In the genomic region with DNA sequence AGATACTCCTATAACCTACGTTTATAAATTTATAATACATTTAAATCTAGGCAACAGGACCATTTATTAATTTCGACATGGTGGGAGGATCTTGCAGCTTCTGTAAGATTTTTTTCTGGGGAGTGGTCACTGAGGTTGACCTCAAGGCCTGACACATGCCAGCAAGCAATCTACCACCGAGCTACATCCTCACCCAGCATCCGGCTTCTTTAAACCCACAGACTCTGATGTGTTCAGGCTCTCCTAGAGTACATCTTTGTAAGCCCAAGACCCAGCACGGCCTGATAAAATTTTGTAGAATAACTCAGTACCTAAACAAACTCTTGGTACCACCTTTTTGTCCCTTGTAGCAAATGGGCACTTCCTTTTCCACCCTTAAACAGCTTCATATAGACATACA, we compare ENCODE assay signal across 18 mouse cellular contexts. TPM values are rescaled to one million over a fixed set of nuclear protein-coding genes. Genes with fewer than 3 reads are reported as not detected.
DNase-seq lines count a peak whose midpoint lies in the region; ATAC-seq and TF ChIP-seq lines count a peak whose summit lies in the region.
"Had no signal": no experiment of that assay in that cellular context is flagged by ENCODE, and none has a peak within 500 bp of the region (broad histone marks: within the 10 kb centered on the region; RNA-seq: fewer than 3 reads in every experiment).

No protein-coding gene starts in this region.

- no peak for TF ChIP-seq CTCF in midbrain, postnatal 0 days (IDR thresholded peaks at IDR 0.05)

- H3K4me2 ChIP-seq in midbrain, postnatal 0 days (ENCODE audit: low read depth, low read length, poor library complexity, severe bottlenecking) = no peak overlapping the region
- H3K4me2 ChIP-seq in midbrain, embryonic 13.5 days (replicated peaks) = no peak overlapping the region
- H3K4me2 ChIP-seq: embryonic facial prominence, embryonic 12.5 days; heart, embryonic 13.5 days; intestine, embryonic 15.5 days had no signal

- peak overlapping the region; percentile 77; the same call in 1 of the 2 replicates for H3K27ac ChIP-seq in midbrain, postnatal 0 days (ENCODE audit: low read depth, low read length)
- no peak overlapping the region for H3K27ac ChIP-seq in midbrain, embryonic 13.5 days
- H3K27ac ChIP-seq: embryonic facial prominence, embryonic 12.5 days; heart, embryonic 13.5 days; intestine, embryonic 15.5 days had no signal

- WGBS in midbrain, postnatal 0 days = 91% methylated on average over 5 of the region's 5 CpGs
- WGBS in midbrain, embryonic 13.5 days = 90% methylated on average over 5 of the region's 5 CpGs

- no peak for DNase-seq in midbrain, postnatal 0 days (ENCODE audit: low spot score)
- peak; percentile 34 for DNase-seq in CD4-positive, CD25-positive, alpha-beta regulatory T cell, adult 2 months (ENCODE audit: low read depth, low spot score)
- DNase-seq in c-Kit-positive CD71-positive TER-119-positive erythroid progenitor cells, embryonic 14.5 days (ENCODE audit: low spot score) = no peak
- no peak for DNase-seq in ovary, postnatal 14 days (ENCODE audit: low spot score)
- DNase-seq: adrenal gland, postnatal 14 days; cerebellum, postnatal 10 days; gastrocnemius, postnatal 10 days; heart, postnatal 36 days had no signal

- no peaks in the 10 kb centered on the region for H3K36me3 ChIP-seq in midbrain, postnatal 0 days (ENCODE audit: insufficient read depth, low read length)
- no peaks in the 10 kb centered on the region for H3K36me3 ChIP-seq in midbrain, embryonic 13.5 days
- H3K36me3 ChIP-seq: forebrain, embryonic 15.5 days; intestine, embryonic 15.5 days had no signal

- H3K4me1 ChIP-seq in midbrain, postnatal 0 days (ENCODE audit: insufficient read depth, low read length) = 0 out of 2 replicates have a peak, but pooled peaks cover 4% of the 10 kb centered on the region
- H3K4me1 ChIP-seq in midbrain, embryonic 13.5 days (replicated peaks) = peaks cover 17% of the 10 kb centered on the region
- H3K4me1 ChIP-seq: heart, embryonic 13.5 days; intestine, embryonic 15.5 days had no signal

- no peaks in the 10 kb centered on the region for H3K27me3 ChIP-seq in midbrain, postnatal 0 days (ENCODE audit: insufficient read depth, low read length)
- no peaks in the 10 kb centered on the region for H3K27me3 ChIP-seq in midbrain, embryonic 13.5 days
- H3K27me3 ChIP-seq: CH12.LX; embryonic facial prominence, embryonic 12.5 days; forebrain, embryonic 15.5 days; heart, embryonic 13.5 days; intestine, embryonic 15.5 days; Patski had no signal

- H3K9me3 ChIP-seq in midbrain, postnatal 0 days (ENCODE audit: low read length) = no peaks in the 10 kb centered on the region
- no peaks in the 10 kb centered on the region for H3K9me3 ChIP-seq in midbrain, embryonic 13.5 days
- H3K9me3 ChIP-seq: forebrain, embryonic 15.5 days; heart, embryonic 13.5 days; intestine, embryonic 15.5 days had no signal

- no peak for ATAC-seq in midbrain, postnatal 0 days (ENCODE audit: low FRiP score)
- ATAC-seq in midbrain, embryonic 13.5 days = no peak
- peak; percentile 53 for ATAC-seq in common myeloid progenitor, adult 5-6 weeks (replicated peaks; ENCODE audit: low read depth, poor library complexity, severe bottlenecking)
- ATAC-seq in megakaryocyte progenitor cell, adult 5-6 weeks (replicated peaks; ENCODE audit: poor library complexity) = peak; percentile 40; the same call in 1 of the 2 replicates
- ATAC-seq: activated CD4-positive, CD25-positive, alpha-beta regulatory T cell, adult 4 months; intestine, embryonic 15.5 days; Patski had no signal

- H3K4me3 ChIP-seq in midbrain, postnatal 0 days (ENCODE audit: low read depth, low read length) = no peak overlapping the region
- H3K4me3 ChIP-seq in midbrain, embryonic 13.5 days (replicated peaks) = no peak overlapping the region
- H3K4me3 ChIP-seq: embryonic facial prominence, embryonic 12.5 days; forebrain, embryonic 15.5 days; heart, embryonic 13.5 days; intestine, embryonic 15.5 days had no signal

- H3K9ac ChIP-seq in midbrain, postnatal 0 days (replicated peaks; ENCODE audit: low read length, poor library complexity, severe bottlenecking) = no peak overlapping the region
- H3K9ac ChIP-seq in midbrain, embryonic 13.5 days (replicated peaks) = no peak overlapping the region
- H3K9ac ChIP-seq: embryonic facial prominence, embryonic 12.5 days; forebrain, embryonic 15.5 days; heart, embryonic 13.5 days; intestine, embryonic 15.5 days had no signal

RNA-seq across cellular contexts. Expression of gene Efcab11, which starts 46.7 kb away (rescaled TPM):
- 2.5 and 2.9 TPM in 2 replicates for total RNA-seq in midbrain, postnatal 0 days (2014; rRNA removed)
- 2.6 and 5.0 TPM in 2 replicates for polyA plus RNA-seq in midbrain, postnatal 0 days (2015; fragmentation: Nextera tagmentation; extraction: Ambion mirVana)
- 9.2 and 10.3 TPM in 2 replicates for polyA plus RNA-seq in midbrain, embryonic 13.5 days (2015; fragmentation: Nextera tagmentation; extraction: Ambion mirVana)
- 4.9 and 6.3 TPM in 2 replicates for total RNA-seq in common myeloid progenitor, adult 5-6 weeks (2017)
- total RNA-seq in megakaryocyte progenitor cell, adult 5-6 weeks (2015) = 5.1 and 5.4 TPM in 2 replicates
- total RNA-seq in megakaryocyte progenitor cell, adult 5-6 weeks (2017) = 7.5 and 10.2 TPM in 2 replicates
- total RNA-seq: heart, postnatal 36 days had no signal

RNA-seq across cellular contexts. Expression of gene Tdp1, which starts 46.8 kb away (rescaled TPM):
- total RNA-seq in midbrain, postnatal 0 days (2014; rRNA removed) = 16.1 and 19.0 TPM in 2 replicates
- polyA plus RNA-seq in midbrain, postnatal 0 days (2015; fragmentation: Nextera tagmentation; extraction: Ambion mirVana) = 31.8 and 34.8 TPM in 2 replicates
- polyA plus RNA-seq in midbrain, embryonic 13.5 days (2015; fragmentation: Nextera tagmentation; extraction: Ambion mirVana) = 57.3 and 58.2 TPM in 2 replicates
- 18.9 and 25.4 TPM in 2 replicates for total RNA-seq in common myeloid progenitor, adult 5-6 weeks (2017)
- total RNA-seq in megakaryocyte progenitor cell, adult 5-6 weeks (2015) = 33.1 and 37.8 TPM in 2 replicates
- 13.1 and 21.4 TPM in 2 replicates for total RNA-seq in megakaryocyte progenitor cell, adult 5-6 weeks (2017)

Comparison
In these comparisons a context has a peak if more than half of its experiments do, and no peak if none do; other contexts are left out.
1. ATAC-seq: peak in common myeloid progenitor, adult 5-6 weeks (single experiment) and megakaryocyte progenitor cell, adult 5-6 weeks (single experiment); none in midbrain, postnatal 0 days (single experiment) and midbrain, embryonic 13.5 days (single experiment).